Mouse (Mus musculus) small intestine, adult 2 months (tissue): Measurements from ENCODE around the gene Pi4k2b.

Source experiments
- CTCF ChIP-seq: fragments of 200-500 bp; IDR thresholded peaks from 2 replicates; pipeline ENCODE4 v1.5.1; 2012; ENCODE audit warnings: low read depth, mild to moderate bottlenecking, control low read depth, inconsistent platforms, low read length, moderate library complexity, mixed read lengths; ENCODE audit not compliant: insufficient replicate concordance, insufficient read length; ENCODE audit errors: extremely low read depth
- POLR2A ChIP-seq: fragments of 200-500 bp; IDR thresholded peaks from 2 replicates; pipeline ENCODE4 v1.6.1; 2012; ENCODE audit warnings: low read depth, mild to moderate bottlenecking, control low read depth, inconsistent platforms, low read length, moderate library complexity

DNA sequence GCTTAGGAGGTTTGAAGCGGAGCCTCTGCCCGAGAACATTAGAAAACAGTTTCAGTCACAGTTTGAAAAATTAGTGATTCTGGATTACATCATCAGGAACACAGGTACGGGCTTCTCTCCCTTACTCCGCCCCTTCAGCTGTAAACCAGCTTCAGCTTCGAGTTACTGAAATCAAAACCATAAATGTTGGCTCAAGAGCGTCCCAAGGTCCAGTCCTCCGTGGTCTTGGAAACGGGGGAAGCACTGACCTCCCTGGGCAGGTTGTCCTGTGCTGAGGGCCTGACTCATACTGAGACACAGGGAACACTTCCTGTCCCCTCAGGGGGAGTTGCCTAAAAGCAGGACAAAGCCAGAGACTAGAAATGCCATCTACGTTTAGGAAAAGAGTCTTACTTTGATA, 11.8 kb downstream of the Pi4k2b start:
- TF ChIP-seq CTCF, result no peak
- no peak for TF ChIP-seq POLR2A
